ENCODE assay signal across 1 mouse cellular context in the genomic region with DNA sequence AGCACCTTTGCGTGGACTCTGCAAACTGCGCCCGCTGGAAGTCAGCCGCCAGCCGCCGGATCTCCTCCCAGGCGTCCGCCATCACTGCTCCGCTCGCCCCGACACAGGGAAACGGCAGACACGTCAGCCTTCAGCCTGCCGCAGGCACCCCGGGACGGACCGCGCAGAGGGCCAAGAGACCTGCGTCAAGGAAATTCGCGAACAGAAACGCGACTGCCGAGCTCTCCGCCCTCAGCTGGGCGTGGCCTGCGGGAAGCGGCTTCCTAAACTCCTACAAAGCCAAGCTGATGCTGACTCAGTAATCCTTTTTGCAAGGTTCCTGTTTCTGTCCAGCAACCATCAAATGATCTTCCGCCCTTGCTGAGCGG.
A peak's percentile ranks its signal among the peaks of the same experiment; 100 is the strongest.
TF ChIP-seq lines count a peak whose summit lies in the region.

A gene (minus strand): TSS at position 151 of the 368 bp plus-strand sequence.

TF ChIP-seq in MEL, 35 proteins besides CTCF, POLR2A, EP300 and RAD21 (continued from another document):
- TF ChIP-seq MAFK (IDR thresholded peaks at IDR 0.05; ENCODE audit: borderline replicate concordance, low read depth, low read length) (peak; percentile 95), HCFC1 (IDR thresholded peaks at IDR 0.05; ENCODE audit: low read depth, low read length) (peak; percentile 91), MAX (IDR thresholded peaks at IDR 0.05; ENCODE audit: low read length) (peak; percentile 68), BHLHE40 (IDR thresholded peaks at IDR 0.05; ENCODE audit: borderline replicate concordance, low read depth, low read length) (0 out of 2 replicates have a peak, but pooled peaks have one; percentile 28), TBP (IDR thresholded peaks at IDR 0.05; ENCODE audit: low read depth, low read length) (peak; percentile 75), ZKSCAN1 (IDR thresholded peaks at IDR 0.05; ENCODE audit: low read depth, low read length) (no peak), SMC3 (IDR thresholded peaks at IDR 0.05; ENCODE audit: low read depth, low read length) (no peak), MYC (IDR thresholded peaks at IDR 0.05; ENCODE audit: low read depth, low read length) (peak; percentile 70), ZMIZ1 (IDR thresholded peaks at IDR 0.05; ENCODE audit: low read depth, low read length) (peak; percentile 82; the same call in 1 of the 2 replicates)
